Mouse (Mus musculus) thymus, adult 18-20 months (tissue): ENCODE data around the gene Slc4a8.
A peak's percentile ranks its signal among the peaks of the same experiment; 100 is the strongest.

Experiments
- DNase-seq, 2 experiments: peaks; one replicate each; pipeline ENCODE4 v3.0.0; 2022; ENCODE audit warnings: mixed read lengths in 2 of 2

Gene Slc4a8

GRCm38 (mm10) chr15:100761419-100762185 is at the start of gene Slc4a8:
Gene Slc4a8 (plus strand): TSS chr15:100761747.
- peak; percentile 75 to 81 for DNase-seq

GRCm38 (mm10) chr15:100714470-100714869 is 47.1 kb upstream of the Slc4a8 start:
- DNase-seq = no peak

- no peak for DNase-seq
Measured at GRCm38 (mm10) chr15:100715399-100715993, 46.1 kb upstream of the Slc4a8 start.

GRCm38 (mm10) chr15:100717933-100718332 is 43.6 kb upstream of the Slc4a8 start:
- no peak for DNase-seq

- DNase-seq = no peak
Measured at GRCm38 (mm10) chr15:100718572-100718971, 43.0 kb upstream of the Slc4a8 start.

GRCm38 (mm10) chr15:100719217-100719616 is 42.3 kb upstream of the Slc4a8 start:
- DNase-seq = no peak

GRCm38 (mm10) chr15:100720066-100720465 is 41.5 kb upstream of the Slc4a8 start:
- DNase-seq = peak; percentile 52 to 77

- DNase-seq = no peak
Measured at GRCm38 (mm10) chr15:100721445-100721844, 40.1 kb upstream of the Slc4a8 start.

- no peak for DNase-seq
Measured at GRCm38 (mm10) chr15:100722026-100722425, 39.5 kb upstream of the Slc4a8 start.

GRCm38 (mm10) chr15:100722564-100722963 is 39.0 kb upstream of the Slc4a8 start:
- DNase-seq = no peak

GRCm38 (mm10) chr15:100723505-100723904 is 38.0 kb upstream of the Slc4a8 start:
- DNase-seq = no peak

GRCm38 (mm10) chr15:100726721-100727120 is 34.8 kb upstream of the Slc4a8 start:
- DNase-seq = no peak

GRCm38 (mm10) chr15:100727834-100728233 is 33.7 kb upstream of the Slc4a8 start:
- DNase-seq = no peak

GRCm38 (mm10) chr15:100728586-100728985 is 33.0 kb upstream of the Slc4a8 start:
- no peak for DNase-seq

GRCm38 (mm10) chr15:100729281-100729985 is 32.1 kb upstream of the Slc4a8 start, which contains the start of gene Galnt6:
Gene Galnt6 (minus strand): TSS chr15:100729376.
- DNase-seq = peak; percentile 55 to 62

GRCm38 (mm10) chr15:100731081-100731480 is 30.5 kb upstream of the Slc4a8 start:
- no peak for DNase-seq

- peak; percentile 70 to 86 for DNase-seq
Measured at GRCm38 (mm10) chr15:100732580-100732979, 29.0 kb upstream of the Slc4a8 start.

- DNase-seq = no peak
Measured at GRCm38 (mm10) chr15:100735095-100735952, 26.2 kb upstream of the Slc4a8 start.

- DNase-seq = no peak
Measured at GRCm38 (mm10) chr15:100735953-100736300, 25.6 kb upstream of the Slc4a8 start.

- no peak for DNase-seq
Measured at GRCm38 (mm10) chr15:100737667-100738066, 23.9 kb upstream of the Slc4a8 start.

GRCm38 (mm10) chr15:100738351-100738781 is 23.2 kb upstream of the Slc4a8 start:
- DNase-seq = no peak

GRCm38 (mm10) chr15:100739442-100739841 is 22.1 kb upstream of the Slc4a8 start:
- no peak for DNase-seq

- no peak for DNase-seq
Measured at GRCm38 (mm10) chr15:100743238-100743637, 18.3 kb upstream of the Slc4a8 start.
